Mouse (Mus musculus) limb, embryonic 11.5 days (tissue): ENCODE data around the gene Slc17a9. TPM values are rescaled to one million over a fixed set of nuclear protein-coding genes. Genes with fewer than 3 reads are reported as not detected.
"Not testable (repeated sequence)": the region's sequence is repeated elsewhere in the genome, so short reads cannot be mapped to it uniquely, and the experiment has no call there.

Source experiments
- ATAC-seq: fragments of 200-750 bp; cut with Nextera tagmentation; 2 replicates; pipeline ENCODE4 v1.8.0; 2017; ENCODE audit warnings: low read depth; ENCODE audit not compliant: insufficient number of reproducible peaks, low FRiP score, low TSS enrichment
- DNase-seq: peaks from one replicate; pipeline ENCODE4 v3.0.0-alpha.2; 2015; ENCODE audit warnings: low spot score
- H3K27ac ChIP-seq: fragments of 300-500 bp; sonication (generic); replicated peaks from 2 replicates; pipeline ENCODE4 v1.5.1; 2014; ENCODE audit warnings: low read depth, mild to moderate bottlenecking, low read length
- H3K27me3 ChIP-seq: fragments of 300-500 bp; sonication (generic); 2 replicates; pipeline ENCODE4 v1.6.1; 2014; ENCODE audit warnings: mild to moderate bottlenecking, low read length, mixed read lengths; ENCODE audit not compliant: control insufficient read depth, insufficient read depth
- H3K36me3 ChIP-seq: fragments of 300-500 bp; sonication (generic); 2 replicates; pipeline ENCODE4 v1.6.1; 2014; ENCODE audit warnings: mild to moderate bottlenecking, low read length, moderate library complexity, mixed read lengths; ENCODE audit not compliant: control insufficient read depth, insufficient read depth
- H3K4me1 ChIP-seq: fragments of 300-500 bp; sonication (generic); 2 replicates; pipeline ENCODE4 v1.6.1; 2014; ENCODE audit warnings: low read length, mixed read lengths; ENCODE audit not compliant: control insufficient read depth, insufficient read depth
- H3K4me2 ChIP-seq: fragments of 300-500 bp; sonication (generic); 2 replicates; pipeline ENCODE4 v1.6.1; 2014; ENCODE audit warnings: low read depth, mild to moderate bottlenecking, moderate library complexity; ENCODE audit not compliant: severe bottlenecking
- H3K4me3 ChIP-seq: fragments of 300-500 bp; sonication (generic); 2 replicates; pipeline ENCODE4 v1.5.1; 2014; ENCODE audit warnings: low read depth, low read length
- H3K9ac ChIP-seq: fragments of 300-500 bp; sonication (generic); 2 replicates; pipeline ENCODE4 v1.6.1; 2014; ENCODE audit warnings: mild to moderate bottlenecking, low read length
- H3K9me3 ChIP-seq: fragments of 300-500 bp; sonication (generic); 2 replicates; pipeline ENCODE4 v1.6.1; 2016; ENCODE audit warnings: low read length; ENCODE audit not compliant: control insufficient read depth
- WGBS: fragments of 180-500 bp; shearing (Covaris S2); extraction: QIAGEN DNeasy Blood & Tissue Kit; methylation state at CpG from one replicate; pipeline ENCODE4 v1.1.7; 2014; 5-methylcytosine and 5-hydroxymethylcytosine counted together
- polyA plus RNA-seq: library from polyadenylated mRNA; unstranded; fragments of >200 nt; fragmentation: Nextera tagmentation; extraction: Ambion mirVana; gene quantifications from 2 replicates; pipeline ENCODE4 v1.2.1, GENCODE M21; 2014

Slc17a9 gene
- polyA plus RNA-seq, 1 experiment from 2014 or later, result 0.45 TPM

- no peak overlapping the region for H3K4me2 ChIP-seq
- H3K36me3 ChIP-seq, result no peaks in the 10 kb centered on the region
- peaks cover 20% of the 10 kb centered on the region for H3K4me1 ChIP-seq
- DNase-seq, result no peak
- no peaks in the 10 kb centered on the region for H3K9me3 ChIP-seq
- ATAC-seq, result no peak
- 89% methylated on average over 3 of the region's 3 CpGs for WGBS
- no peak overlapping the region for H3K27ac ChIP-seq
- no peaks in the 10 kb centered on the region for H3K27me3 ChIP-seq
- H3K4me3 ChIP-seq, result no peak overlapping the region
- H3K9ac ChIP-seq, result no peak overlapping the region
These were observed 20.0 kb upstream of the Slc17a9 start for GRCm38 (mm10) chr2:180705066-180705465.

GRCm38 (mm10) chr2:180705975-180706374, 19.1 kb upstream of the Slc17a9 start:
- H3K27ac ChIP-seq, result no peak overlapping the region
- no peak overlapping the region for H3K9ac ChIP-seq
- 90% methylated on average over 5 of the region's 5 CpGs for WGBS
- DNase-seq (no peak), ATAC-seq (no peak)
- no peaks in the 10 kb centered on the region for H3K36me3 ChIP-seq
- H3K4me1 ChIP-seq, result peaks cover 14% of the 10 kb centered on the region
- H3K9me3 ChIP-seq, result no peaks in the 10 kb centered on the region
- H3K4me2 ChIP-seq, result no peak overlapping the region
- no peak overlapping the region for H3K4me3 ChIP-seq
- H3K27me3 ChIP-seq, result no peaks in the 10 kb centered on the region

DNA sequence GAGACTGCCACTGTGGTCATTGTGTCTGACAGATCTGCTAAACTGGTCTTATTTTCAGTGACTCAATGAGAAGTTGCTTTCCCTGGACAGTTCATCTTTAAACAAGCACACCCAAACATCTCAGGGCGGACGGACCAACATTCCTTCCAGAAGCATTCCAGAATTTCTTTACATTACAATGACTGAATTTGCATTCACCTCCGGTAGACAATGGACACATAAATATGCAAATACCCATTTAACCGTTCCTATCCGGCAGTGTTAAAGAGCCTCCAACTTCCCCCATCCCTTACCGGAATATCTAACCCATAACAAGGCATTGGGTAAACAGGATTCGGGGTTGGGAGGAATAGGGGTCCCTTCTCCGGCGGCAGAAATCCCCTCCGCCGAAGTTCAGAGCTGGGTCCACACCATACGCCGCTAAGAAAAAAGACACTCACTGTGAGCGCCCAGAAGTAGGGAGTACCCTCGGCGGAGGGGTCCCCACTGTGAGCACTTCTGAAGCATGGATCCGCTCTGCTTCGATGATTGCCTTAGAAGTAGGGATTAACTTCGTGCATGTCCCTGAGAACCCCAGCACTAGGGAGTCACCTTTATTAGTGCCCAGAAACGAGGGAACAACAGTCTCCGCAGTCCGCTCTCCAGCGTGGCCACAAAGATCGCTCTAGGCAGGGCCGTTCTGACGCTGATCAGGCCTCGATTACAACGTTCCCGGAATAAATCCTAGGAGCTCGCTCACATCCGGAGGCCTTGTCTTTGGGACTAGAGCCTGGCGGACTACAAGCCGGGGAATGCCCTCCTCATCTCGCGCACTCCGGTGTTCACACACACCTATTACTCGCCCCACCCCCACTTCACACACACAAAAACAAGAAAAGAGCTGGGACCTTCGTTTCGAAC, 15.8 kb upstream of the Slc17a9 start:
- peaks cover 5% of the 10 kb centered on the region; the same call in 1 of the 2 replicates for H3K36me3 ChIP-seq
- under 1% methylated on average over 39 of the region's 39 CpGs for WGBS
- DNase-seq (no peak), ATAC-seq (peak; percentile 6; the same call in 1 of the 2 replicates)
- no peaks in the 10 kb centered on the region for H3K27me3 ChIP-seq
- peak overlapping the region; percentile 68 for H3K27ac ChIP-seq
- no peaks in the 10 kb centered on the region for H3K9me3 ChIP-seq
- H3K4me3 ChIP-seq, result peak overlapping the region; percentile 100
- H3K9ac ChIP-seq, result peak overlapping the region; percentile 97
- peaks cover 13% of the 10 kb centered on the region for H3K4me1 ChIP-seq
- H3K4me2 ChIP-seq, result peak overlapping the region; percentile 78

GRCm38 (mm10) chr2:180709923-180710272, 15.2 kb upstream of the Slc17a9 start, which contains the start of the genes Dido1 and Gid8:
TSS of gene Dido1 (minus strand) at chr2:180709999.
TSS of gene Gid8 (plus strand) at chr2:180710117.
- Histone ChIP-seq H3K4me1 (peaks cover 13% of the 10 kb centered on the region), H3K9me3 (no peaks in the 10 kb centered on the region), H3K27ac (peak within 1 kb of the TSS; percentile 68), H3K27me3 (no peaks in the 10 kb centered on the region), H3K36me3 (peaks cover 8% of the 10 kb centered on the region; the same call in 1 of the 2 replicates), H3K4me2 (peak within 1 kb of the TSS; percentile 78), H3K9ac (peak within 1 kb of the TSS; percentile 97), H3K4me3 (peak within 1 kb of the TSS; percentile 100)
- under 1% methylated on average over 36 of the region's 43 CpGs for WGBS
- peak; percentile 97 for DNase-seq
- ATAC-seq, result peak; percentile 92

GRCm38 (mm10) chr2:180710276-180711155, 14.5 kb upstream of the Slc17a9 start:
- DNase-seq (no peak), ATAC-seq (no peak; the same call in 1 of the 2 replicates)
- Histone ChIP-seq H3K36me3 (peaks cover 8% of the 10 kb centered on the region; the same call in 1 of the 2 replicates), H3K9me3 (no peaks in the 10 kb centered on the region), H3K4me2 (peak overlapping the region; percentile 60), H3K4me1 (peaks cover 13% of the 10 kb centered on the region), H3K27ac (peak overlapping the region; percentile 65; the same call in 1 of the 2 replicates), H3K9ac (peak overlapping the region; percentile 97), H3K4me3 (peak overlapping the region; percentile 100), H3K27me3 (no peaks in the 10 kb centered on the region)
- WGBS, result 3% methylated on average over 41 of the region's 64 CpGs

DNA sequence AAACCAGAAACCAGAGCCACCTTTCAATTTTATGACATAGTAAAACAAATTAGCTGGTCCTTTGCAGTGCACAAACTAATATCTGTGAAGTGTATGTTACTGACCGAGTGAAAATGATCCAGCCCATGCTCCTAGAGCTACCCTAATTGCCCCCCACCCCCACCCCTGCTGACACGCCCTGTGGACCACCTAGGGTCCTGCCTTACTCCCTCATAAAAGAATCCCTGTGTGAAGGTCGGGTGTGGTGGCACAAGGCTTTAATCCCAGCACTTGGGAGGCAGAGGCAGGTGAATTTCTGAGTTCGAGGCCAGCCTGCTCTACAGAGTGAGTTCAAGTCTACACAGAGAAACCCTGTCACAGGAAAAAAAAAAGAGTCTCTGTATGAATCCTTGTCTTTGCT, 13.5 kb upstream of the Slc17a9 start:
- ATAC-seq (no peak), DNase-seq (no peak)
- H3K4me3 ChIP-seq, result peak overlapping the region; percentile 100
- H3K4me2 ChIP-seq, result peak overlapping the region; percentile 60
- no peak overlapping the region for H3K27ac ChIP-seq
- H3K4me1 ChIP-seq, result peaks cover 13% of the 10 kb centered on the region
- 49% methylated on average over 4 of the region's 4 CpGs for WGBS
- peaks cover 11% of the 10 kb centered on the region; the same call in 1 of the 2 replicates for H3K36me3 ChIP-seq
- no peaks in the 10 kb centered on the region for H3K27me3 ChIP-seq
- H3K9ac ChIP-seq, result no peak overlapping the region
- no peaks in the 10 kb centered on the region for H3K9me3 ChIP-seq

GRCm38 (mm10) chr2:180712037-180712689, 12.9 kb upstream of the Slc17a9 start:
- Histone ChIP-seq H3K9me3 (no peaks in the 10 kb centered on the region), H3K9ac (no peak overlapping the region), H3K27me3 (no peaks in the 10 kb centered on the region), H3K27ac (no peak overlapping the region), H3K36me3 (peaks cover 16% of the 10 kb centered on the region; the same call in 1 of the 2 replicates), H3K4me2 (no peak overlapping the region), H3K4me3 (no peak overlapping the region), H3K4me1 (peaks cover 13% of the 10 kb centered on the region)
- WGBS, result 92% methylated on average over 5 of the region's 5 CpGs
- DNase-seq (no peak), ATAC-seq (no peak)

- not testable (repeated sequence) for H3K4me2 ChIP-seq, ATAC-seq, H3K4me3 ChIP-seq, H3K4me1 ChIP-seq, H3K9me3 ChIP-seq, H3K9ac ChIP-seq, H3K27ac ChIP-seq, H3K27me3 ChIP-seq, DNase-seq
- WGBS, result 92% methylated on average over 5 of the region's 5 CpGs
- peaks cover 20% of the 10 kb centered on the region for H3K36me3 ChIP-seq
These were observed 2.3 kb upstream of the Slc17a9 start for GRCm38 (mm10) chr2:180722748-180723147.
